Mouse (Mus musculus) intestine, postnatal 0 days (tissue): ENCODE data around the gene Zfp652. TPM values are rescaled to one million over a fixed set of nuclear protein-coding genes. Genes with fewer than 3 reads are reported as not detected.

Experiments
- ATAC-seq: fragments of 200-750 bp; cut with Nextera tagmentation; 2 replicates; pipeline ENCODE4 v1.8.0; 2017; ENCODE audit warnings: mild to moderate bottlenecking, moderate TSS enrichment, moderate library complexity
- H3K27ac ChIP-seq: fragments of 300-500 bp; sonication (generic); 2 replicates; pipeline ENCODE4 v1.5.1; 2014; ENCODE audit warnings: mild to moderate bottlenecking, low read depth, low read length, moderate library complexity
- H3K27me3 ChIP-seq: fragments of 300-500 bp; sonication (generic); replicated peaks from 2 replicates; pipeline ENCODE4 v1.6.1; 2014; ENCODE audit warnings: low read length, mixed read lengths; ENCODE audit not compliant: control insufficient read depth, insufficient read depth
- H3K36me3 ChIP-seq: fragments of 300-500 bp; sonication (generic); 2 replicates; pipeline ENCODE4 v1.6.1; 2014; ENCODE audit warnings: mild to moderate bottlenecking, moderate library complexity; ENCODE audit not compliant: control insufficient read depth, insufficient read depth
- H3K4me1 ChIP-seq: fragments of 300-500 bp; sonication (generic); replicated peaks from 2 replicates; pipeline ENCODE4 v1.6.1; 2014; ENCODE audit warnings: antibody characterized with exemption, low read length, mixed read lengths; ENCODE audit not compliant: control insufficient read depth, insufficient read depth
- H3K4me2 ChIP-seq: fragments of 300-500 bp; sonication (generic); replicated peaks from 2 replicates; pipeline ENCODE4 v1.6.1; 2014; ENCODE audit warnings: low read depth, mild to moderate bottlenecking, moderate library complexity
- H3K4me3 ChIP-seq: fragments of 300-500 bp; sonication (generic); 2 replicates; pipeline ENCODE4 v1.5.1; 2014; ENCODE audit warnings: low read depth, low read length
- H3K9ac ChIP-seq: fragments of 300-500 bp; sonication (generic); 2 replicates; pipeline ENCODE4 v1.6.1; 2014; ENCODE audit warnings: mild to moderate bottlenecking, low read depth, low read length
- H3K9me3 ChIP-seq: fragments of 300-500 bp; sonication (generic); 2 replicates; pipeline ENCODE4 v1.6.1; 2016; ENCODE audit warnings: mixed run types; ENCODE audit not compliant: control insufficient read depth
- CTCF ChIP-seq: sonication (generic); IDR thresholded peaks from 2 replicates; pipeline ENCODE4 v1.5.1; 2016; ENCODE audit warnings: low read depth, mild to moderate bottlenecking, control low read depth, antibody characterized with exemption, moderate library complexity
- WGBS: fragments of 180-500 bp; shearing (Covaris S2); extraction: QIAGEN DNeasy Blood & Tissue Kit; methylation state at CpG from one replicate; pipeline ENCODE4 v1.1.7; 2014; 5-methylcytosine and 5-hydroxymethylcytosine counted together
- polyA plus RNA-seq: library from polyadenylated mRNA; unstranded; fragments of >200 nt; fragmentation: Nextera tagmentation; extraction: Ambion mirVana; gene quantifications from 2 replicates; pipeline ENCODE4 v1.2.1, GENCODE M21; 2015

Gene Zfp652
- polyA plus RNA-seq, 1 experiment from 2014 or later = 7.9 TPM

DNA sequence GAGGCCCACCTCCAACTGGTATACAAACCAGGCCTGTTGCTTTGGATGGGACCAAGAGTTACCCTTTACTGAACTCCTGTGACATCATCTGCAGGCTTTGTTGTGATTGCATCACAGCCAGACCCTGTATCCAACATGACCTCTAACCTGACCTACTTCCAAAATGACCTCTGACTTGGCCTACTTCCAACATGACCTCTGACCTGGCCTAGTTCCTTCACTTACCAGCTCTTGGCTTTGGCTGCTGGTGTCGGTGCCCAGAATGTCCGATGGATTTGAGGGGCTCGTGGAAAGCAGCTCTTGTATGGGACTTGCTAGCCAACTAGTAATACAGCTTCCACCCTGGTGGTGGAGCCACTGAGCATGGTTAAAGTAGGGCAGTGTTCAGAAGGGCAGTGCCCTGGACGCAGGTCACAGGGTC is 66.4 kb downstream of the Zfp652 start:
- peak; percentile 57 for TF ChIP-seq CTCF
- Histone ChIP-seq H3K27me3 (no peaks in the 10 kb centered on the region), H3K36me3 (no peaks in the 10 kb centered on the region), H3K4me2 (no peak overlapping the region), H3K9ac (no peak overlapping the region), H3K4me3 (no peak overlapping the region), H3K27ac (no peak overlapping the region), H3K4me1 (no peaks in the 10 kb centered on the region), H3K9me3 (no peaks in the 10 kb centered on the region)
- WGBS = 81% methylated on average over 4 of the region's 4 CpGs
- ATAC-seq = no peak

DNA sequence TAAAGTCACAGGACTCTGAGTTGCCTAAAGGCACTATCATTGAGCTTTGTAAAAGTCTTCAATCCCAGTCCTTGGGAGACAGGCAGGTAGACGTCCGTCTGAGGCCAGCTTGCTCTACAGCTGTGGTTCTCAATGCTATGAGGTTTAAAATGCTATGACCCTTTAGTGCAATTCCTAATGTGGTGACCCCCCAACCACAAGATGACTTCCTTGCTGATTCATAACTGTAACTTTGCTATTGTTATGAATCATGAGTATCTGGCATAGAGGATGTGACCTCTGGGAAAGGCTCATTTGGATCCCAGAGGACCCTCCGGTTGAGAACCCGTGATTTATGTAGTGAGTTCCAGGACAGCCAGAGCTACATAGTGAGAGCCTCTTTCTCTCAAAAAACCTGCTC is 66.9 kb downstream of the Zfp652 start:
- H3K27me3 ChIP-seq = no peaks in the 10 kb centered on the region
- H3K27ac ChIP-seq = no peak overlapping the region
- WGBS = 80% methylated on average over 4 of the region's 4 CpGs
- H3K36me3 ChIP-seq = no peaks in the 10 kb centered on the region
- no peak overlapping the region for H3K4me3 ChIP-seq
- TF ChIP-seq CTCF = no peak
- no peaks in the 10 kb centered on the region for H3K9me3 ChIP-seq
- H3K4me2 ChIP-seq = no peak overlapping the region
- no peaks in the 10 kb centered on the region for H3K4me1 ChIP-seq
- H3K9ac ChIP-seq = no peak overlapping the region
- ATAC-seq = no peak

DNA sequence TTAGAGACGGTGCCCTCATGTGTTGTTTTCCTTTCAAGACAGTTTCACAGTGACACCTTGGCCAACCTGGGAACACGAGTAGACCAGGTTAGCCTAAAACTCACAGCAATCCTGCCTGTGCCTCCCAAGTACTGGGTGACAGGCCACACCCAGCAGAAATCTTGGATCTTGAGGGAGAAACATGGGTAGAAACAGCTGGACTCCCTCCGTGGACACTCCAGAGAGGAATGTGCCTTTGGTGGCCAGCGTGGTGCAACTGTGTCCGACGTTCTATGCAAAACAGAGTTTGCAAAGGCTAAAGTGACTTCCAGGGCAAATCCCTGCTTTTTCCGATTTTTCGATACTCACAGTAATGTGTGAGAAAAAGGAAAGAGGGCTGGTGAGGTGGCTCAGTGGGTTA is 68.0 kb downstream of the Zfp652 start:
- Histone ChIP-seq H3K4me1 (no peaks in the 10 kb centered on the region), H3K9ac (no peak overlapping the region), H3K27me3 (no peaks in the 10 kb centered on the region), H3K9me3 (no peaks in the 10 kb centered on the region), H3K27ac (no peak overlapping the region), H3K4me2 (no peak overlapping the region), H3K4me3 (no peak overlapping the region), H3K36me3 (no peaks in the 10 kb centered on the region)
- no peak for TF ChIP-seq CTCF
- ATAC-seq = no peak
- 90% methylated on average over 8 of the region's 8 CpGs for WGBS

DNA sequence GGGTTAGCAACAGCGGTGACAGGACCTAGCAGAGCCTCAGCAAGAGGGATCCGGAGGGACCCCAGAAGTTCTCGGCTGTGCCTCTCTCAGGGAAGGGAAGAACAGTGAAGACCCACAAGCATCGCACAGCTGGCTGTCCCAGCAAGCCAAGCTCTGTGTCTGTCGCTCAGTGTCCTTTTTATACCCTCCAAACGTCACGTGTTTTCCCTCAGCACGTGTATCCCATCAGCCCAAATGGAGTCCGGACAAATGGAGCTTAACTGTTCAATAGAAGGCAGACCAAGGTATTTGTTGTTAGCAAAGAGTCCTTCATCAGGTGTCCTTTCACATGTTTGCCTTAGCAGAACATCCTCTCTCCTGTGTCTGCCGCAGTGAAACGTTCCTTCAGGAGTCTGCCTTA is 69.1 kb downstream of the Zfp652 start:
- no peak overlapping the region for H3K4me3 ChIP-seq
- no peaks in the 10 kb centered on the region for H3K9me3 ChIP-seq
- TF ChIP-seq CTCF = no peak
- no peaks in the 10 kb centered on the region for H3K4me1 ChIP-seq
- WGBS = 87% methylated on average over 11 of the region's 11 CpGs
- no peaks in the 10 kb centered on the region for H3K27me3 ChIP-seq
- no peaks in the 10 kb centered on the region for H3K36me3 ChIP-seq
- no peak overlapping the region for H3K9ac ChIP-seq
- H3K4me2 ChIP-seq = no peak overlapping the region
- ATAC-seq = no peak
- no peak overlapping the region for H3K27ac ChIP-seq

DNA sequence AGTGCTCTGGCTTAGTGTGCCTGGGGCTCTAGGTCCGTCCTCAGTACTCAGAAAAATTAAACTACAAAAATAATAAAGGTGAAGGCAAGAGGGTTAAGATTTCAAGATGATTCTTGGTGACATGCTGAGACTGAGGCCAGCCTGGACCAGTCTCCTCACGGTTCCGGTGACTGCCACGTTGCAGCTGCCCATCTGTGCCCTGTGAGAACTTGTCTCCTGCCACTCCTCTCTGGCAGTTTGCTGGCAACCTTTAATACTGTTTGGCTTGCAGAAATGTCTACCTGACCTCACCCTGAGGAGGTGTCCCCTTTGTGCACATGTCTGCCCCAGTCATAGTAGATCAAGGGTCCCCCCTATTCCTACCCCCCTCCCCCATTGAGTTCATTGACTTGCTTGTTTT is 71.0 kb downstream of the Zfp652 start:
- Histone ChIP-seq H3K4me3 (no peak overlapping the region), H3K9me3 (no peaks in the 10 kb centered on the region), H3K36me3 (no peaks in the 10 kb centered on the region), H3K27ac (no peak overlapping the region), H3K9ac (no peak overlapping the region), H3K4me2 (no peak overlapping the region), H3K4me1 (no peaks in the 10 kb centered on the region), H3K27me3 (no peaks in the 10 kb centered on the region)
- 90% methylated on average over 4 of the region's 4 CpGs for WGBS
- no peak for TF ChIP-seq CTCF
- no peak for ATAC-seq

DNA sequence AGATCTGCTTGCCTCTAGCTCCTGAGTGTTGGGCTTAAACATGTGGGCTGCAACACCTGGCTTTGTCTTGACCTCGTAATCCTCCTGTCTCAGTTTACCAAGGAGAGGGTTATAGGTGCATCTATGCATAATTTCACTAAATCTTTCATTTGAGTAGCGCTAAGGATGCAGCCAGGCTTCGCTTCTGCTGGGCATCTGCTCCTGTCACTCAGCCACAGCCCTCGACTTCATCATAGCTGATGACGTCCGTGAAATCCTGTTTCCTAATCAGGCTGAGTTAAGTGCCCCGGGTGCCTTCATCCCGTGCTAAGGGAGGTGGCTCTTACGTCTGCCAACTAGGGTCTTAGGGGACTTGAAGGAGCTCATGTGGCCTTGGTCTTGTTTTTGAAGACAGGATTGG is 71.5 kb downstream of the Zfp652 start:
- Histone ChIP-seq H3K4me1 (no peaks in the 10 kb centered on the region), H3K27ac (no peak overlapping the region), H3K9ac (no peak overlapping the region), H3K4me3 (no peak overlapping the region), H3K27me3 (no peaks in the 10 kb centered on the region), H3K4me2 (no peak overlapping the region), H3K9me3 (no peaks in the 10 kb centered on the region), H3K36me3 (no peaks in the 10 kb centered on the region)
- ATAC-seq = no peak
- TF ChIP-seq CTCF = no peak
- 86% methylated on average over 9 of the region's 9 CpGs for WGBS

DNA sequence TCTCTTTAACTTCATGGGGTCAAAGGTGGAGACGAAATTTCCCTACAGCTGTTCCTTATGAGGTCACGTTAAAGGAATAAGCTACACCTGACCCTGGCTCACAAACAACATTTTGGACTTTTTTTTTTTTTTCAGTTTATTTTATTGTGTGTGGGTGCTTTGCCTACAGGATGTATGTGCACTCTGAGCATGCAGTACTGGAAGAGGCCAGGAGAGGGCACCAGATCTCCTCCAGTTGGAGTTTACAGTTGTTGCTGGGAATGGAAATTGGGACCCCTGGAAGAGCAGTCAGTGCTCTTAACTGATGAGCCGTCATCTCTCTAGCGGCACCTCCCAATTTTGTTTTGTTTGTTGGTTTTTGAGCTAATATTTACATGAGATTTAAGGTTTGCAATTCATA is 73.2 kb downstream of the Zfp652 start:
- Histone ChIP-seq H3K4me3 (no peak overlapping the region), H3K4me1 (no peaks in the 10 kb centered on the region), H3K36me3 (no peaks in the 10 kb centered on the region), H3K4me2 (no peak overlapping the region), H3K27ac (no peak overlapping the region), H3K27me3 (no peaks in the 10 kb centered on the region), H3K9ac (no peak overlapping the region), H3K9me3 (no peaks in the 10 kb centered on the region)
- peak; percentile 61 for TF ChIP-seq CTCF
- no peak for ATAC-seq
- 88% methylated on average over 4 of the region's 4 CpGs for WGBS
